Mouse (Mus musculus) G1E (cell line): ENCODE measurements at regions not wholly inside any gene's neighbourhood (a gene's known extent, or its start where the extent isn't known, plus 50 kb on each side); places are given as distances from the start of the nearest gene placed in this dataset.

Experiments
- CTCF ChIP-seq: IDR thresholded peaks from 2 replicates; pipeline ENCODE4 v1.5.1; 2012; ENCODE audit warnings: low read depth, low read length, inconsistent platforms, mixed read lengths
- GATA1 ChIP-seq: IDR thresholded peaks from 2 replicates; pipeline ENCODE4 v1.6.1; 2012; ENCODE audit warnings: borderline replicate concordance, low read length, inconsistent platforms, mixed read lengths
- GATA2 ChIP-seq: IDR thresholded peaks from 2 replicates; pipeline ENCODE4 v1.6.1; 2012; ENCODE audit warnings: low read depth, low read length, inconsistent platforms, borderline replicate concordance

DNA sequence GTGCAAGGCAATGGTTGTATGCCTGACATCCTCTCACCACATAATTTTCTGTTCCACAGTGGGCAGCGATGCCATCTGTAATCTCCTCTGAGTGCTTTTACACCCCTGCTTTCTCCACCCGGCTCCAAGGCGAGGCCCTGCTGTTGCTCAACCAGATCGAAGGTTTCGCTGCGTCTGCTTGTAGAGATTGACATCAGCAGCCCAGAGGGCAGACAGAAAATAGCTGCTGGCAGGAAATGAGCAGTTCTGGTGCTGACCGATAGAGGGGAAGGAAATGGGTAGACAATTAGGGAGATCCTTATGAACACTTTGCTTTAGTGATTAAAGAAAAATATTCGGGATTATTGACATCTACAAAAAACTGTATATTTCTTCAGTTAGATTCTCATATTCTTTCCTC lies 155.3 kb upstream of the Prickle1 start:
- TF ChIP-seq GATA1 (no peak), CTCF (no peak), GATA2 (no peak)
